Mouse (Mus musculus) c-Kit-positive CD71-positive TER-119-negative erythroid progenitor cells, embryonic 14.5 days (primary cell): ENCODE results near the gene Olfr1176.

Experiments used
- DNase-seq: peaks from one replicate; pipeline ENCODE4 v3.0.0-alpha.2; 2013; ENCODE audit warnings: low read depth

The Olfr1176 gene

DNA sequence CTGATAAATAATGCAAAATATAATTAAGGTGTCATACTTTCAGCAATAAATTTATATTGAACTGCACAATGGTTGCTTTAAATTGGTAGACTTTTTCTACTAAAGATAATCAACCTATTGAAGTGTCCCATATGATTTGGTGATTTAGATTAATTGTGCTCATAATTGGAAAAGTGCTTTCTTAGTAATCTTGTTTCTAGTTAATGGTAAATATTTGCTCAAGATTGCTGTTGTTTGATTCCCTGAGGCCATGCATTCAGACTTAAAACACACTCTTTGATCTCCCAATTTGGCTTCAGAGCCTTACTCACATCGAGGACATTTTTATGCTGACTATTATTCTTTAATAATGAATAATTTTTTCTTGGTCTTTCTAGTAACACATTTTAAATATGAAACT lies at the start of gene Olfr1176:
Olfr1176 (plus strand) TSS at position 301 of the 400 bp plus-strand sequence.
- no peak for DNase-seq

DNA sequence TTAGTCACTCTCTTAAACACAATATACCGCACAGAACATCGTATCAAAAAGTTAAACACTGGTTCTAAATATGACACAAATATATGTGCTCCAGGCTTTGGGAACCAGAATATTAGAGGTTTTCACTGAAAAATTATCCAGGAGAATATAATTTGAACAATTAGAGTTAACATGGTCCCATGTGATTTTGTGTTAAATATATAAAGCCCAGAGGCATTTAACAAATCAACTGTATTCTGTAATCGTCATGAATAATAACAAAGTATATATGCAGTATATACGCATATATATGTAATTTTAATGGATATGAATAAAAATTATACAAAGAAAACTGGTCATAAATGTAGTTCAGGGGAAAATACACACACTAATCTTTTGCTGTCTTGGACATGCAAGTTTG lies 21.5 kb upstream of the Olfr1176 start, which contains the start of gene Olfr1174-ps:
Olfr1174-ps (minus strand) TSS at position 101 of the 400 bp plus-strand sequence.
- DNase-seq = no peak

DNA sequence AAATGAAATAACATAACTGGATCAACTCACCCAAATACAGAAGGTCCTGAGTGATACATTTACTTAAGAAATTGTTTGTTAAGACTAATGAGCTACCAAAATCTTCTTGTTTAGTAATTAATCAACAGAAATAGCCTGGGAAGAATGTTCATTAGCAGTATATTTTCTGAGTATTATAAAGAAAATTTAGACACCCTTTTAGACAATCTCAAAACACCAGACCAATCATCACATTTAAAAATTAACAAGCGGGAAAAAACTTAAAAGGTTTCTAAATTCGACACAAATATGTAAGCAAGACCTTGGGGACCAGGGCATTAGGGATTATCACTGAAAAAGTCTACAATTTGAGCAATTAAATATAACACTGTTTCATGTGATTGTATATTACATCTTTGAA lies 9.4 kb upstream of the Olfr1176 start, which contains the start of gene Olfr1175-ps:
Olfr1175-ps (minus strand) TSS at position 101 of the 400 bp plus-strand sequence.
- DNase-seq = no peak

DNA sequence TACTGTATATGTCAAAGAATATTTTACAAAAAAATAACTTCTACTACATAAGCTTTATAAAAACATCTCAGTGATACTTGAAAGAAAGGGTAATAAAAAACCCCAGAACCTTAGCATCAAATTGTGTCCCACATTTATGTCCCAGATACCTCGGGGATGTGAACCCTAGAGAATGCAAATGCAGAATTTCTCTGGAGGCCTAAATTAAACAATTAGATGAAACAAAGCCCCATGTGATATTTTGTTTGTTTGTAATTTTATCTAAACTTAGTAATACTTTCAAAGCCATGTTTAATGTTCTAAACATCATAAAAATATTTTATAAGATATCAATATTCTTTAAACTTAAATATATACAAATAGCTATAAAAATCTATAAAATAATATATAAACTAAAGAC lies 9.9 kb downstream of the Olfr1176 start, which contains the start of gene Olfr1177-ps:
Olfr1177-ps (minus strand) TSS at position 101 of the 400 bp plus-strand sequence.
- no peak for DNase-seq

DNA sequence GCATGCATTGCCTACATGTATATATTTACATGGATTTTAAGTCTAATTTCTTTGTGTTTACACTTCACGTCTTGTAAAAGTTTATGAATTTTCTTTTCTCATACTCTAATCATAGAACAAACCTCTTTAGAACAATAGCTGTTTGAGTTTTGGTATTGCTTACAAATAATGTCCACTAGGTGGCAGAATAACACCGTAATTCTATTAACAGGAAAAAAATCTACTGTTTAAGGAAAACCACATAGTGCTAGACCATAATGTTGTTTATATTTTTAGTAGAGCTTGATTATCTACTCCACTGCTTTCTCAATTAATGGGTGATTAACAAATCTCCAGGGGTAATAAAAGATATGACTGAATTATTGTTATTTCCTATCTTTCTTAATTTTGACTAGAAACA lies 19.8 kb downstream of the Olfr1176 start:
- no peak for DNase-seq

DNA sequence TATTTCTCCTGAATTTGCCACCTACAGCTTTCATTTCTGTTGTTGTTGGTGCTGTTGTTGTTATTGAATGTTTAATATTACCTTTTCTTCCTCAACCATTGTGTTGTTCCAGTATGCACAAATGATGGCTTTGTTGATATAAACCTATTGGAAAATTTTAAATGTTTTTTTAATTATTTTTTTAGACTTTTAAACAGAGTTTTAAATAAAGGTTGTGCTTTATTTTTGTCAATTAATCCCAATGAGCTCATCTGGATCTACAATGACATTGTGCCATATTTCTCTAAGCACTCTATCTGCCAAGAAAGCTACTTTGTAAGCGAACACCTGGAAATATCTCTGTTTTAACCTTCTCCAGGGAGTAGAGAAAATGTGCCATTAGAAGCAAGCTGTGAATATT lies 50.2 kb downstream of the Olfr1176 start, which contains the start of gene Olfr1178:
Olfr1178 (plus strand) TSS at position 301 of the 400 bp plus-strand sequence.
- DNase-seq = no peak
